Mouse (Mus musculus) gonadal fat pad, adult 2 months (tissue): ENCODE data around the gene Vangl1. TPM values are rescaled to one million over a fixed set of nuclear protein-coding genes. Genes with fewer than 3 reads are reported as not detected.

Experiments
- DNase-seq: peaks from one replicate; pipeline ENCODE4 v3.0.0-alpha.2; 2012; ENCODE audit warnings: low read depth
- polyA plus RNA-seq: library from polyadenylated mRNA; depleted of rRNA; stranded (reverse); fragments of >200 nt; gene quantifications from 2 replicates; pipeline ENCODE4 v1.2.3, GENCODE M21; 2012

Vangl1 gene
- polyA plus RNA-seq, 1 experiment, result 29.5 TPM

DNA sequence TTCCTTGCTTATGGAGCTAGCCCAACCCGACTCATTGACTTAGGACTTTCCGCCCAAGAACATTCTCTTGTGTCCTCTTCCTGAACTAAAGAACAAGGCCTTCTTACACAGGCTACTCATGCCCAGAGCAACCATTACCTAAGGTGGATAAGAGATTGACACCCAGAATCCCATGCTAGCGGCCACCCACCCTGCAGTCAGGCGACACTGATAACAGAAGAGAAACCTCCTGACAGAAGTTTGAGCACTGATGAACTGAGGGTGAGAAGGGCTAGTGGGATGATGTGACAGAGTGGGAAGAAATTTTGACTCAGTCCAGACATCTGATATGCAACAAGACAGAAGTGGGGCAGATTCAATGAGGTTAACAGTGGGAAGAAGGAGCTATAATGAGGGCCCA lies 60.1 kb downstream of the Vangl1 start:
- no peak for DNase-seq

DNA sequence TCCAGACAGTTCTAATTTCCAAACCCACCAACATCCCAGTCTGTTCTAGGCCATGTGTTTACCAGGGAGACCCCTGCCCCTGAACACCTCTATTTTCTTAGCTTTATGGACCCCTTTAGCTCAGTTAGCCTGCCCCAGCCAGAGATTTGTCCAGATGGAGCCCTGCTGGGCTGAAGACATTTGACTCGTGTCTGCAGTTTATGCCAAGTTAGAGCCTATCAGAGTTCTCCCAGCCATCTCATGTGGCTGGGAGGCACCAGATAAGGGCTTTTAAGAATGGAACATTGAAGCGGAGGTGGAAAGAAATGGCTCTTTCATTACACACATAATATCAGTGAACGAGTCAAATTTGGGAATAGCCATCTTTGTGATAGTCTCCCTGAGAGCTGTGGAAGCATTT lies 61.0 kb downstream of the Vangl1 start:
- no peak for DNase-seq

DNA sequence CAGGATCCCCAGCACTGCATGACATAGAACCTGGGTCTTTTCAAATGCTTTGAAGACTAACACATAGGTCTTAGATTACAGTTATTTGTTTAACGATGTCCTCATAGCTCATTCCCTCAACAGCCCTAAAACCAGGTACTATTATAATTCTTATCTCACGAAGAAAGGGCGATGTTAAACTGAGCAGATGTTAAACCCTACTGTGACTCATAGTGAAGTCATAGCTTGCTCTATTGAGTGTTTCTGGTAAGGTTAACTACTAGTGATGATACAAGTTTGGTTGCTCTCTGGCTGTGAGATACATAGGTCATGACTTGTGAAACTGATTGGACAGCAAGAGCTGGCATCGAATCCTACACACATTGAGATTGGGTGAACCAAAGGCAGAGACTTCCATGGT lies 61.5 kb downstream of the Vangl1 start:
- DNase-seq, result no peak

DNA sequence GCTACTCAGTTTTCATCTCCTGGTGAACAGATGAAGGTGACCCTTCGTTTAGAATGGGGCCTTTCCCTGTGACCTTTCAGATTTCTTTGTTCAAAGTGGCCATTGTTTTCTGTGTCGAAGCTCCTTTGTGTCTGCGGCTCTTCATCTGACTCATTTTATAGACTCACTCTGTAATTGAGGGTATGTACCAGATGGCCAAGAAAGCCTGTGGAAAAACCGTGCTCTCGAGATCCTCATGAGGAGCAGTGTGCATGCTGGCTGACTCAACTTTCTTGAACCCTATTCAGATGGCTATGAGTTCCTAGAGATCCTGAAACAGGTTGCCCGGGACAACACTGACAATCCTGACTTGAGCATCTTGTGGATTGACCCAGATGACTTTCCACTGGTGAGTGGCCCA lies 62.6 kb downstream of the Vangl1 start:
- DNase-seq, result no peak

DNA sequence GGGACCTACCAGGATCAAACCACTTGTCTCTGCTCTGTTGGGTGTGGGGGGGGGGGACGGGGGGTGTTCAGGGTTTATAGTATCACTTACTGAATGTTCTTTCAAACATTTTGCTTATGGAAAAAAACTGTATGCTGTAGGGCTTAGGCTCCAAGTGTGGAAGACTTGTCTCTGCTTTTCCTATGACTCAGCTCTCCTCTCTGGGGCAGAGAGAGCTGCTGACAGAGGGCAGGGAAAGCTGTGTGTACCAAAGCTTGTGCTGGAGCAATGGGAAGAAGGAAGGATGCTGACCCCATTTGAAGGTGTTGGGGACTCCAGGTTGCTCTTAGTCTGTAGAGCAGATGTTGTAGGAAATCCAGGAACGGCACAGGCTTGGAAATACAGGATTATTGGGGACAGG lies 63.0 kb downstream of the Vangl1 start:
- no peak for DNase-seq

DNA sequence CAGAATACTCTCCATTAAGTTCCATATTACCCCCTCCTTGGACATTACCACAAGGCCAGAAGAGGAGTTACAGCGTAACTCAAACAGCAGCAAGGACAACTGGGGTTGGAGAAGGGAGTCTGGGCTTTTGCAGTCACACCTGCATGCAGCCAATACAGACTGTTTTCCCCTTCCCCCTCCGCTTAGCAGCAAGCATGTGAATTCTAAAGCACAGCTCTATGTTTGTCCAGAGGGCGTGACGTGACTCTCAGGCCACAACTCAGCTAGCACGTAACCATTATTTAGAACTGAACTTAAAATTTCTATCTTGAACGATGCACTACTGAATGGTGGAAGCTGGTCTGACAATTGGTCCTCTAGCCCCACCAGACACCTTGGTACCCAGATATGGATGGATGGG lies 63.9 kb downstream of the Vangl1 start:
- DNase-seq, result no peak

DNA sequence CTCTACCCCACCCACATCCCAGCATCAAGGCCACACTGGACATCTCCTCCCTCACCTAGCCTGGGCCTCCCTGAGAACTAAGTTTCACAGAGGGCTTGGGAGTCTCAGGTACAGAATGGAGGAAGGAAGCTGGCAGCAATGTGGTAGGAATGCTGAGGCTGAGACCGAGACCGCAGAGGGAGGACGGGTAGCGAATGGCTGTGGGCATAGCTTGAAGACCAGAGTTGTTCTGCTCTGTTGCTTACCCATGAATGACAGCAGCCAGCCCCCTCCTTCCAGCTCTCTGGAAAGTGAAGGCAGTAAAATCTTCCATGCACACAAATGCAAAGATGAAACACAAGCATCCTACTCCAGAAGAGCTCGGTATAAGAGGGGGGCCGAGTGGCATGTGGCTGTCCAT lies 65.6 kb downstream of the Vangl1 start:
- DNase-seq, result no peak

DNA sequence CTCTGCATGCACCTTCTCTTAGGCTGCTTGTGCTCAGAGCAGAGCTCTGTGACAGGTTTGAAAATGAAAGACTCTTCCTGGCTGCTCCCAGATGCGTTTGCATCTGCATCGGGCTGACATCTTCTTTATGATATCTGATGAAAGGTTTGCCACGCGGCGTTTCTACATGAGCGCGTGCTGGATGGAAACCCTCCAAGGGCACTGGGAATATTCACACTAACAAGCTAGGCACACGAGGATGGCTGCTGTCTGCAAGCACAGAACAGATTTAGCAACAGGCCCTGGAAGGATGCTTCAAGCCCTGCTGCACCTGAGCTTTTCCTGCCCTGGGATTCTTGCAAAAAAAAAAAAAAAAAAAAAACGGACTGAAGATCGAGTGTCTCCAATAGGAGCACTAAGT lies 67.3 kb downstream of the Vangl1 start:
- DNase-seq, result no peak

DNA sequence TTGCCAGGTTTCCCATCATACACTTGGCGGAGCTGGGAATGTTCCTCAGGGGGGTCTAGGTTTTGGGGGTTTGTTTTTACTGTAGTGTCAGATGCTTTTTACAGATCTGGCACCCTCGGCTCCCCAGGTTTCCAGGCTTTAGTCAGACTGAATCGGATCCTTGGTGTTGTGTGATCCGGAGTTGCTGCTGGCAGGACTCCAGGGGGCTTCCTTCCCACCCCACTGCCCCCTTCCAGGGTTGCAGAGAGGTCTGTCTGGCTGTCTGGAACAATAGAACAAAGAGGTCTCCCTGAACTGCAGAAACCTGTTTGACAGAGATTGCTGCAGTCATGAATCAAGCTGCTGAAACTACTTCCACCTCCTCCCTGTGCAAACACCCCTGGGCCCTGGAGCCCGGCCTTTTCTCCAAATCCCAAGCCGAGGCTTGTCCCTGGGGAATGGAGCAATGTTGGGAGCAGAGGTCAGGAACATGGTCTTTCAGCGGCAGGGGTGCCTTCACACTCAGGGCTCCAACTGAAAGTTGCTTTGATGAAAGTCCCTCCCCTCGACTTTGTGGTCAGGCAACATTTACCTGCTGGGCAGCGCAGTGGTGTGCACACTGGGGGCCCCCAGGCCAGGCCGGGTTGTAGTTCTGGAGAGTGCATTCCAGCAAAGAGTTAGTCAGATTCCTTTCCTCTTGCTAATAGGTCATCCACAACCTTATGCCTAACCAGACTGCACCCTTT lies 68.9 kb downstream of the Vangl1 start:
- peak; percentile 89 for DNase-seq

DNA sequence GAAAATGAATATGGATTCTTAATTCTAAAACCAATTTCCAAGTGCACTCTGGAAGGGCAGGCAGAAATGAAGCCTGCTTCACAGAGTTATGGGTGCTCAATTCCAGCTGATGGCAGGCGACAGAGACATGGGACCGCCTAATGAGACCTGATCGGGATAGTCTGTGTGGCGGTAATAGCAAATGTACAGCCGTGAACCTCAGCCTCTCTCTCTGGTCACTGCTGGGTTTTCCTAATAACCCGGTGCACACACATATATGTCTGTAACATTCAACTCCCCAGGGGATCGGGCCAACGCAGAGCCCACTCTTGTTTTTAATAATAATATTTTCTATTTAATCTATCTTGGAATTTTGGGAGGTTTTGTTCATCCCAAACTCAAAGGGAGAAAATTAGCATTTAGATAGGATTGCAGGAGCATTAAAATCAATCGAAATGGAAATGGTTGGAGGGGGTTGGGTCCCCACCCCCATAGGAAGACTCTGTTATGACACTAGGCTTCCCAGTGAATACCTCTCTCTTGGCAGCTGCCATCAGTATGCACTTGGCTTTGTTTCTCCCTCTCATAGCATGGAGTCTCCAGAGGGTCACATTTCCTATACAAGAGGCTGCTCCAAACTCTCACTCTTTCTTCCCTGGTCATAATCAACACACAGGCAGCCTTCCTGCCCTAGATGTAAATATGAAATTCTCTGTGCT lies 72.7 kb downstream of the Vangl1 start:
- DNase-seq, result no peak

DNA sequence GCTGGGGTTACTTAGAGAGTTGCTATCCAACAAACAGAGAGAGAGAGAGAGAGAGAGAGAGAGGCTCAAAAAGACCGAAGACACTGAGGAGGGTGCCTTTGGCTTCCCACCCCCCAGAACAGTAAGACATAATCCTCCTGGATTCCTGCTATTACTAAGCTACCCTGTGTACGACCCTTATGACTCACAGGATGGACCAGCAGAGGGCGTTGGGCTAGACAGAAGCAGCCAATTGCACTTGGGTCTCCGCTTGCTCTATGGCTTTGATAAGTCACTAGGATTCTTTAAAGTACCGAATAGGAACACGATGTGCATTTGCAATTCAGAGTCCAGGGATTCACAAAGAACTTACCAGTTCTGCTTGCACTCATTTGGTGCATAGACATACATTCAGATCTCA lies 74.0 kb downstream of the Vangl1 start:
- DNase-seq, result no peak

DNA sequence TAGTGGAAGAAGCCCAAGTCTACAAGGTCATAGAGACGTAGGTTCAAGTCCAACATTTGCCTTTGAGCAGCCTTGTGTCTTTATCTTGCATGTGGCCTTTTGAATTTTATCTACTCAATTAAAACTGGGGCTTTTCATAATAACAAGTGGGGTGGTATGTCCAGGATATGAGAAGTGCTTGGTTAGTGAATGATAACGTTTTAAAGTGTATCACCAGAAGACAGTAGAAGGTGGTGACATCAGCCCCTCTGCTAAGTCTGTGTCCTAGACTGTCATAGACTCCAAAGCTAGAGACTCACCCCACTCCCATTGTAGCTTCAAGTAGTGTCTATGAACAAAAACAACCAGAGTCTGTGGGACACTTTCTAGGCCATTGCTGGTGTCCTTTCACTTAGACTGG lies 76.3 kb downstream of the Vangl1 start:
- DNase-seq, result no peak

DNA sequence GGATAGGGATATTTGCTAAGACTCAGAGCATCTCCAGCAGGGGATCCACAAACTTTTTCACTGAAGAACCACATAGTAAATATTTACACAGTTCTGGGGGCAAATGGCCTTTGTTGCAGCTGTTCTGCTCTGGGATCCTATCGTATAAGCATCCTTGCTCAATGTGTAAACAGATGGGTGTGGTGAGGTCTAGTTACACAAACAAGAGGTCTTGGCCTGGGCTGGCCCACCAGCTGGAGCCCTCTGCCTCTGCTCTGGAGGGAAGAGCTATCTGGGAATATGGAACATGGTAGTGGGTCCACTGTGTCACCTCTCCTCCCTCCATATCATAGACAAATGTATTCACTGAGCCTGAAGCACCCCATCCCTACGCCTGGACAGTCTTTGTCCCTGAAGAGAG lies 77.4 kb downstream of the Vangl1 start:
- no peak for DNase-seq

DNA sequence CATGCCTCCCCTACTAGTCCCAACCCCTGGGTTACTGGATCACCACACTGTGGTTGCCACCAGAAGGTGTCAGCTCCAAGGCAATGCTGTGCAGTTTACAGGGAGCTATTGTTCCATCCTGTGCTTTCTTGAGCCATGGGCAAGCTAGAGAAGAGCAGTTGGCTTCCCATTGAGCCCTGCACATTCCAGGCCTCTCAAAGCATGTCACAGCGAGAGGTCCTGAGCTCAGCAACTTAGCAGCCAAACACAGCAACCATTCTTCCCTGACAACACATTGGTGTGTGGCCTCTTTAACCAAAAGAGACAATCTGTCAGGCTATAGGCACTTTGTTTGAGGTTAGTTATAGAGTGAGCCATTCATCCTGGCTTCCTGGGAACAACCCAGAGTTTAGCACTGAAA lies 78.9 kb downstream of the Vangl1 start:
- DNase-seq, result no peak

DNA sequence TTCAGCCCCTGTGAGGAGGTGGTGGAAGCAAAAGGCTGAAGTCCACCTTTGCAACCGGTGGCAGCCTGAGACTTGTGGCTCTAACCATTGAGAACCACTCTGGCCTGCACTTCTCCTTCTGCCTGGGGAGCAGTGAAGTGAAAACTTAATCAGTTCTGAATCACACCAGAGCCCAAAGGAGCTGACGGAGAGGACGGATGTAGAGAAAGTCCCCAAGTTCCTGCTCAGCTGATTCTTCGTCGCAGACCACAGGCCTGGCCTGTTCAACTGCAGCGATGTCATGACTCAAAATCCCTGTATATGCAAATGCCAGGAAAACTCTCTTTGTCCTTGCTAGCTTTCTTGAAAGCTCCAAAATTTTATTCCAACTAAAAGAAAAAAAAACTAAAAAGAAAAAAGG lies 80.8 kb downstream of the Vangl1 start:
- no peak for DNase-seq

DNA sequence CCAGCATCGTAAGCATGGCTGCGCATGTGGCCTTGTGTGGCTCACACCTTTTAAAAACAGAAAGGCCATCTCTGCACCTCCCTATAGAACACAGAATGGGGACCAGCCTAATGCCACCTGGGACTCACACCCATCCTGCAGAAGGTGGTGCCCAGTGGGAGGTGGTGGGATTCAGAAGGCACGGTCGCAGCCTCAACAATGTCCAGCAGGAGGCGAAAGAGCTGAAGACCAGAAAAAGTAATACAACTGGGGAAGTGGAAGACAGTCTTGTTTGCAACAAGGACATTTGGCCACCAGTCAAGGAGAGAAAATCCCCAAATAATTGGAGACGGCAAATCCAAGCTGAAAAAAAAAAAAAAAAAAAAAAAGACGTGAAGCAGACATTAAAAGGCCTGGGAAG lies 82.4 kb downstream of the Vangl1 start:
- DNase-seq, result no peak

DNA sequence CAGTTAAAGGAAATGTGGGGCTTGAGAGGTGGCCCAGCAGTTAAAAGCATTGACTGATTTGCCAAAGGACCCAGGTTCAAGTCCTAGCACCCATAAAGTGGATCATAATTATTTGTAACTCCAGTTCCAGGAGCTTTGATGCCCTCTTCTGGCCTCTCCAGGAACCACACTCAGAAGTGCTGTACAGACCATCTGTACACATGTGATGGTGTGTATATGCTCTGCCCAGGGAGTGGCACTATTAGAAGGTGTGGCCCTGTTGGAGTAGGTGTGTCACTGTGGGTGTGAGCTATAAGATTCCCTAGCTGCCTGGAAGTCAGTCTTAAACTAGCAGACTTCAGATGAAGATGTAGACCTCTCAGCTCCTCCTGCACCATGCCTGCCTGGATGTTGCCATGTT lies 83.5 kb downstream of the Vangl1 start:
- no peak for DNase-seq

DNA sequence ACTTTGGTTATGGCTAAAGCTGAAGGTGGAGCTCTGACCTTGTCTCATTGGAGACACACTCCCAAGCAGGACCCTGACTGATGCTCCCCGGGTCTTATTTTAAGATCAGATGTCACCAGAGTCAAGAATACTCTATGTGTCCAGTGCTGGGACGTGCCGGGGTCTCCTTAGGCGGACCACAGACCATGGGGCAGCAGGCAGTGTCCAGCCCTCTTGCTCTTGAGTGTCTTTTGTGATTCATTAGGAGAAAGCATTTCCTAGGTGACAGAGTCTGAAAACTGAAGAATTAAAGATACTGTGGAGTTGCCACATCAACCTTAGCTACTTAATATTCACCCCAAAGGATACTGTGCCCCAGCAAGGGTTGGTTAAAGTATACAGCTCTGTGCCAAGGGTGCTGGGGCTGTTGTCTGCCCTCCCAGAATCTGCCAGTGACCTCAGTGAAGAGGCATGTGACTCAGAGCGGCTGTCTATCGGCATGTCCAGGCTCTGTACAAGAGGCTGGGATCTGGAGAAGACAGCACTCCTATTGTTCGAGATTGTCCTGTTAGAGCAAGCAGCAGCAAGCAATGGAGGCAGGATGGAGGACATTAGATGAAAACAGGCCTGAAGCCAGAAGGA lies 92.4 kb downstream of the Vangl1 start:
- no peak for DNase-seq

DNA sequence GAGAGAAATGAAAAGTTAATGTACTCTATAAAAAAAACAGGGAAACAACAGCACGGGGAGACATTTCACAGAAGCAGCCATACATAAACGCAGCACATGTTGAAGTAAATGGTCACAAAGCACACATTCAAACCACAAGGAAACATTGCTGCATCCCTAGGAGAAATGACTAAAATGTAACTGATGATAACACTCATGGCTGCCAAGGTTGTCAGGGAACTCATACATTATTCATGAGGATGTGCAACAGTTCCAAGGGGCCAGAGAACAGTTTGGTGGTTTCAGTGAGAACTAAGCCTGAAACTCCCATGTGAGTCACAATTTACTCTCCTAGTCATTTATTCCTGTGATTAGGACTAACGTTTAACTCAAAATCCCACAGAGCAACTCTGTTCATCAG lies 96.3 kb downstream of the Vangl1 start:
- DNase-seq, result no peak

DNA sequence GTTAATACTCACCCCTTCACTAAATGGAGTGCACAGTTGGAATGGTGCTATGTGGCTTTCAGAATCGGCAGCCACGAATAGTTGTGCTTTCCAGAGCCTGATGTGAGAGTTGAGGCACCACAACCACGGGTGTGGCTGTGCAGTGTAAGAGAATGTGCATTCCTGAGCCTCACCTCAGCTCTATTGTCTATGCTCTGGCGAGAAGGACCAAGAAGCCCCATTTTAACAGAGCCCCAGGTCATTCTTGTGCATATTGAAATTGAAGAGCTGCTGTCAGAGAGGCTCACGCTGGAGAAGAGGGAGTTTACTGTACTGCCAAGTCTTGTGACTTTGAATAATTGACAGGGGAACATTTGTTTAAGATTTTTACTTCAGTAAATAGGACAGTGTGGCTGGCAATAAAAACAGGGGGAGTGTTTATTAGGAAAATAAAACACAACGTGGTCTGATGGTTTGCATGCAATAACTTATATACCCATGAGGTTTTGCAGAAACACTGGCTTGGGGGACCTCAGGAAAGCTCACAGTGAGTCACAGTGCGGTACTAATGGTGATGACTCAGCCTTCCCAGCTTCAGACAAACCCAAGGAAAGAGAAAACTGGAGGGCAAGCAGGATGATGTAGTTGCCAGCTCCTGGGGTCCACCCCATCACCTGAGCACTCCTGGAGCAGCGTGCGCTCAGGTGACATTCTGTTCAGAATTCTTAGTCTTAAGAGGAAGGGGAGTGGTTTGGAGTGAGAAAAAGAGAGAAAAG lies 100.5 kb downstream of the Vangl1 start:
- no peak for DNase-seq
